Mouse (Mus musculus): Measurements from ENCODE around the gene Mmd. TPM values are rescaled to one million over a fixed set of nuclear protein-coding genes. Genes with fewer than 3 reads are reported as not detected.
A peak's percentile ranks its signal among the peaks of the same experiment; 100 is the strongest.

Gene Mmd
- polyA plus RNA-seq, 1 experiment from 2014 or later = 126 TPM

GRCm38 (mm10) chr11:90250730-90251129 lies 1.5 kb downstream of the Mmd start:
- no peaks in the 10 kb centered on the region for H3K36me3 ChIP-seq

GRCm38 (mm10) chr11:90251923-90252322 lies 2.7 kb downstream of the Mmd start:
- Histone ChIP-seq H3K4me2 (peak overlapping the region; percentile 79), H3K9ac (replicated peaks) (no peak overlapping the region), H3K27ac (replicated peaks) (no peak overlapping the region), H3K36me3 (peaks cover 4% of the 10 kb centered on the region; the same call in 1 of the 2 replicates), H3K4me3 (replicated peaks) (0 out of 2 replicates have a peak overlapping the region, but pooled peaks have one; percentile 2), H3K27me3 (replicated peaks) (no peaks in the 10 kb centered on the region), H3K4me1 (peaks cover 43% of the 10 kb centered on the region), H3K9me3 (replicated peaks) (no peaks in the 10 kb centered on the region)
- ATAC-seq (ENCODE audit: low FRiP score) = no peak
- WGBS = 36% methylated on average over 2 of the region's 2 CpGs

More at GRCm38 (mm10) chr11:90250730-90251129, 1.5 kb downstream of the Mmd start:
- 0 out of 2 replicates have a peak, but pooled peaks cover under 1% of the 10 kb centered on the region for H3K27me3 ChIP-seq (replicated peaks)
- no peak overlapping the region; the same call in none of the 2 replicates for H3K27ac ChIP-seq (replicated peaks)
- peak overlapping the region; percentile 96 for H3K9ac ChIP-seq (replicated peaks)
- H3K4me2 ChIP-seq = peak overlapping the region; percentile 79
- ATAC-seq (ENCODE audit: low FRiP score) = no peak
- peaks cover 37% of the 10 kb centered on the region for H3K4me1 ChIP-seq
- 51% methylated on average over 7 of the region's 7 CpGs for WGBS
- no peaks in the 10 kb centered on the region for H3K9me3 ChIP-seq (replicated peaks)
- peak overlapping the region; percentile 85 for H3K4me3 ChIP-seq (replicated peaks)

- Histone ChIP-seq H3K9me3 (replicated peaks) (no peaks in the 10 kb centered on the region), H3K36me3 (peaks cover 9% of the 10 kb centered on the region), H3K4me2 (peak overlapping the region; percentile 79), H3K9ac (replicated peaks) (no peak overlapping the region), H3K4me1 (peaks cover 43% of the 10 kb centered on the region), H3K4me3 (replicated peaks) (no peak overlapping the region), H3K27me3 (replicated peaks) (no peaks in the 10 kb centered on the region), H3K27ac (replicated peaks) (no peak overlapping the region)
- WGBS = 79% methylated on average over 8 of the region's 8 CpGs
- ATAC-seq (ENCODE audit: low FRiP score) = no peak
Measured at GRCm38 (mm10) chr11:90252366-90252765, 3.1 kb downstream of the Mmd start.

- 91% methylated on average over 3 of the region's 3 CpGs for WGBS
- no peak overlapping the region for H3K4me2 ChIP-seq
- H3K9ac ChIP-seq (replicated peaks) = no peak overlapping the region
- ATAC-seq (ENCODE audit: low FRiP score) = no peak
- H3K27me3 ChIP-seq (replicated peaks) = no peaks in the 10 kb centered on the region
- peaks cover 16% of the 10 kb centered on the region for H3K36me3 ChIP-seq
- no peaks in the 10 kb centered on the region for H3K9me3 ChIP-seq (replicated peaks)
- no peak overlapping the region for H3K27ac ChIP-seq (replicated peaks)
- H3K4me3 ChIP-seq (replicated peaks) = no peak overlapping the region
- peaks cover 37% of the 10 kb centered on the region for H3K4me1 ChIP-seq
Measured at GRCm38 (mm10) chr11:90254536-90254935, 5.3 kb downstream of the Mmd start.

- WGBS = 71% methylated on average over 6 of the region's 6 CpGs
- no peaks in the 10 kb centered on the region for H3K27me3 ChIP-seq (replicated peaks)
- no peak overlapping the region for H3K4me3 ChIP-seq (replicated peaks)
- H3K36me3 ChIP-seq = peaks cover 26% of the 10 kb centered on the region
- H3K4me2 ChIP-seq = no peak overlapping the region
- no peak overlapping the region for H3K27ac ChIP-seq (replicated peaks)
- no peaks in the 10 kb centered on the region for H3K9me3 ChIP-seq (replicated peaks)
- H3K4me1 ChIP-seq = peaks cover 30% of the 10 kb centered on the region
- no peak for ATAC-seq (ENCODE audit: low FRiP score)
- no peak overlapping the region for H3K9ac ChIP-seq (replicated peaks)
Measured at GRCm38 (mm10) chr11:90255687-90256086, 6.4 kb downstream of the Mmd start.

GRCm38 (mm10) chr11:90256833-90257525 lies 7.7 kb downstream of the Mmd start:
- WGBS = 90% methylated on average over 16 of the region's 16 CpGs
- no peak overlapping the region for H3K9ac ChIP-seq (replicated peaks)
- H3K27ac ChIP-seq (replicated peaks) = no peak overlapping the region
- no peak overlapping the region for H3K4me2 ChIP-seq
- H3K9me3 ChIP-seq (replicated peaks) = no peaks in the 10 kb centered on the region
- peaks cover 21% of the 10 kb centered on the region for H3K4me1 ChIP-seq
- H3K36me3 ChIP-seq = peaks cover 38% of the 10 kb centered on the region
- H3K4me3 ChIP-seq (replicated peaks) = no peak overlapping the region
- H3K27me3 ChIP-seq (replicated peaks) = no peaks in the 10 kb centered on the region
- ATAC-seq (ENCODE audit: low FRiP score) = no peak

GRCm38 (mm10) chr11:90258321-90258927 lies 9.2 kb downstream of the Mmd start:
- H3K4me1 ChIP-seq = peaks cover 8% of the 10 kb centered on the region
- no peak overlapping the region for H3K4me3 ChIP-seq (replicated peaks)
- 83% methylated on average over 10 of the region's 10 CpGs for WGBS
- no peaks in the 10 kb centered on the region for H3K9me3 ChIP-seq (replicated peaks)
- H3K9ac ChIP-seq (replicated peaks) = no peak overlapping the region
- ATAC-seq (ENCODE audit: low FRiP score) = no peak
- no peak overlapping the region for H3K4me2 ChIP-seq
- peaks cover 52% of the 10 kb centered on the region for H3K36me3 ChIP-seq
- no peak overlapping the region for H3K27ac ChIP-seq (replicated peaks)
- no peaks in the 10 kb centered on the region for H3K27me3 ChIP-seq (replicated peaks)

- no peaks in the 10 kb centered on the region for H3K9me3 ChIP-seq (replicated peaks)
- no peak overlapping the region for H3K9ac ChIP-seq (replicated peaks)
- no peak overlapping the region for H3K4me3 ChIP-seq (replicated peaks)
- ATAC-seq (ENCODE audit: low FRiP score) = no peak
- no peaks in the 10 kb centered on the region for H3K27me3 ChIP-seq (replicated peaks)
- H3K4me1 ChIP-seq = peaks cover 8% of the 10 kb centered on the region
- H3K27ac ChIP-seq (replicated peaks) = no peak overlapping the region
- H3K4me2 ChIP-seq = no peak overlapping the region
- WGBS = 75% methylated on average over 4 of the region's 4 CpGs
- H3K36me3 ChIP-seq = peaks cover 58% of the 10 kb centered on the region
Measured at GRCm38 (mm10) chr11:90259071-90259470, 9.8 kb downstream of the Mmd start.

GRCm38 (mm10) chr11:90259826-90260225 lies 10.6 kb downstream of the Mmd start:
- WGBS = 85% methylated on average over 9 of the region's 9 CpGs
- Histone ChIP-seq H3K9ac (replicated peaks) (no peak overlapping the region), H3K9me3 (replicated peaks) (no peaks in the 10 kb centered on the region), H3K4me2 (no peak overlapping the region), H3K27ac (replicated peaks) (no peak overlapping the region), H3K4me1 (peaks cover 8% of the 10 kb centered on the region), H3K27me3 (replicated peaks) (no peaks in the 10 kb centered on the region), H3K4me3 (replicated peaks) (no peak overlapping the region), H3K36me3 (peaks cover 62% of the 10 kb centered on the region)
- ATAC-seq (ENCODE audit: low FRiP score) = no peak

GRCm38 (mm10) chr11:90264180-90264579 lies 14.9 kb downstream of the Mmd start:
- Histone ChIP-seq H3K36me3 (peaks cover 60% of the 10 kb centered on the region), H3K27ac (replicated peaks) (no peak overlapping the region), H3K4me2 (no peak overlapping the region), H3K9me3 (replicated peaks) (no peaks in the 10 kb centered on the region), H3K27me3 (replicated peaks) (no peaks in the 10 kb centered on the region), H3K4me3 (replicated peaks) (no peak overlapping the region), H3K4me1 (peaks cover 7% of the 10 kb centered on the region), H3K9ac (replicated peaks) (no peak overlapping the region)
- 87% methylated on average over 11 of the region's 11 CpGs for WGBS
- ATAC-seq (ENCODE audit: low FRiP score) = no peak

- H3K4me1 ChIP-seq = peaks cover 18% of the 10 kb centered on the region
- no peak overlapping the region for H3K27ac ChIP-seq (replicated peaks)
- WGBS = 95% methylated on average over 7 of the region's 7 CpGs
- no peaks in the 10 kb centered on the region for H3K9me3 ChIP-seq (replicated peaks)
- ATAC-seq (ENCODE audit: low FRiP score) = no peak
- H3K4me3 ChIP-seq (replicated peaks) = no peak overlapping the region
- H3K36me3 ChIP-seq = peaks cover 50% of the 10 kb centered on the region
- no peaks in the 10 kb centered on the region for H3K27me3 ChIP-seq (replicated peaks)
- no peak overlapping the region for H3K4me2 ChIP-seq
- no peak overlapping the region for H3K9ac ChIP-seq (replicated peaks)
Measured at GRCm38 (mm10) chr11:90265581-90265980, 16.3 kb downstream of the Mmd start.

- H3K9me3 ChIP-seq (replicated peaks) = no peaks in the 10 kb centered on the region
- H3K27ac ChIP-seq (replicated peaks) = 0 out of 2 replicates have a peak overlapping the region, but pooled peaks have one; percentile 3
- WGBS = 25% methylated on average over 5 of the region's 5 CpGs
- ATAC-seq (ENCODE audit: low FRiP score) = no peak
- H3K9ac ChIP-seq (replicated peaks) = no peak overlapping the region
- peaks cover 38% of the 10 kb centered on the region for H3K36me3 ChIP-seq
- no peak overlapping the region for H3K4me3 ChIP-seq (replicated peaks)
- no peak overlapping the region for H3K4me2 ChIP-seq
- H3K27me3 ChIP-seq (replicated peaks) = no peaks in the 10 kb centered on the region
- H3K4me1 ChIP-seq = peaks cover 18% of the 10 kb centered on the region
Measured at GRCm38 (mm10) chr11:90268934-90269333, 19.7 kb downstream of the Mmd start.

Data from neural tube, embryonic 15.5 days (tissue).